In the genomic region with DNA sequence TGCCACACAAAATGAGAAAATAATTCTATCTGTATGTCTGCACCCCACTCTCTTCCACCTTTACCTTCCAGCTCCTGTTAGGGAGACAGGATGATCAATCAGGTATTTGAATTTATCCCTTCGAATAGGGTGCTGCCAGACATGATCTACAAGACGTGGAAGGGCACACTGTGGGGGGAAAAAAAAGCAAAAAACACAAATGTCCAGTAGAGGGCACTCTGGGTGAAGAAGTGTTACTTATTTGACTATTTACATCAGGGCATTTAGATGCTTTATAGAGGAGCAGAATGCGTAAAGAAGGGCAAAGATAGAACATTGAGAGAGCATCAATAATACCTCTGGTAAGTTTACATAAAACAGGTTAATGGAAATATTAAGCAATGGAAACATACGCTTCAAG, we compare ENCODE assay signal across 8 mouse cellular contexts. TPM values are rescaled to one million over a fixed set of nuclear protein-coding genes. Genes with fewer than 3 reads are reported as not detected.
A peak's percentile ranks its signal among the peaks of the same experiment; 100 is the strongest.
DNase-seq lines count a peak whose midpoint lies in the region; ATAC-seq lines count a peak whose summit lies in the region.

No protein-coding gene starts in this region.

- DNase-seq in frontal cortex, postnatal 36 days (ENCODE audit: low spot score in 2 of 2) = peak; percentile 19 to 62
- no peak for DNase-seq in frontal cortex, postnatal 10 days (ENCODE audit: low spot score in 2 of 2)
- peak; percentile 53 for DNase-seq in midbrain, embryonic 14.5 days
- no peak for DNase-seq in midbrain, embryonic 10.5 days (ENCODE audit: low spot score)
- peak; percentile 56 for DNase-seq in brain, adult 2 months (ENCODE audit: low read depth, low spot score)
- DNase-seq in kidney, postnatal 36 days = peak; percentile 43 to 54
- peak; percentile 52 to 77 for DNase-seq in thymus, postnatal 10 days (ENCODE audit: low spot score in 2 of 2)
- no peak for DNase-seq in gastrocnemius, postnatal 10 days

- no peaks in the 10 kb centered on the region for H3K9me3 ChIP-seq in midbrain, embryonic 14.5 days (ENCODE audit: control insufficient read depth, low read length)
- peaks cover 3% of the 10 kb centered on the region; the same call in 1 of the 2 replicates for H3K9me3 ChIP-seq in midbrain, embryonic 10.5 days (replicated peaks)

- no peaks in the 10 kb centered on the region for H3K36me3 ChIP-seq in midbrain, embryonic 14.5 days (ENCODE audit: control insufficient read depth, insufficient read depth, low read length)
- H3K36me3 ChIP-seq in midbrain, embryonic 10.5 days = no peaks in the 10 kb centered on the region

- H3K27me3 ChIP-seq in midbrain, embryonic 14.5 days (ENCODE audit: control insufficient read depth, insufficient read depth, low read length) = no peaks in the 10 kb centered on the region
- H3K27me3 ChIP-seq in midbrain, embryonic 10.5 days (ENCODE audit: low read depth, poor library complexity, severe bottlenecking) = no peaks in the 10 kb centered on the region

- no peak overlapping the region for H3K4me3 ChIP-seq in midbrain, embryonic 14.5 days (replicated peaks; ENCODE audit: low read depth, low read length)
- no peak overlapping the region for H3K4me3 ChIP-seq in midbrain, embryonic 10.5 days

- no peak overlapping the region for H3K4me2 ChIP-seq in midbrain, embryonic 14.5 days (ENCODE audit: low read length)

- WGBS in midbrain, embryonic 14.5 days = 60% methylated on average over 4 of the region's 4 CpGs
- whole genome bisulfite sequencing in midbrain, embryonic 10.5 days = 60% methylated on average over 4 of the region's 4 CpGs

- no peak overlapping the region for H3K9ac ChIP-seq in midbrain, embryonic 14.5 days (replicated peaks; ENCODE audit: low read length)

- H3K27ac ChIP-seq in midbrain, embryonic 14.5 days (replicated peaks; ENCODE audit: low read depth, low read length) = no peak overlapping the region
- H3K27ac ChIP-seq in midbrain, embryonic 10.5 days (replicated peaks) = no peak overlapping the region

- no peak for ATAC-seq in midbrain, embryonic 14.5 days (ENCODE audit: low FRiP score, low TSS enrichment)

- 0 out of 2 replicates have a peak, but pooled peaks cover 3% of the 10 kb centered on the region for H3K4me1 ChIP-seq in midbrain, embryonic 14.5 days (ENCODE audit: control insufficient read depth, insufficient read depth, low read length)
- H3K4me1 ChIP-seq in midbrain, embryonic 10.5 days = peaks cover 11% of the 10 kb centered on the region

RNA-seq across cellular contexts. Expression of a gene that starts 2.8 kb away (rescaled TPM):
- 0.09 and 0.50 TPM in 2 replicates for polyA plus RNA-seq in midbrain, embryonic 14.5 days (2014; fragmentation: Nextera tagmentation; extraction: Ambion mirVana)
- 0.09 and 0.12 TPM in 2 replicates for polyA plus RNA-seq in midbrain, embryonic 10.5 days (2016; fragmentation: Nextera tagmentation; extraction: Ambion mirVana)
- under 1 TPM in 1 of 2 experiments, not detected in 1; 0.16 TPM for total RNA-seq in gastrocnemius, postnatal 10 days (2021)

RNA-seq across cellular contexts. Expression of a gene that starts 52.3 kb away (rescaled TPM):
- 535 and 647 TPM in 2 replicates for polyA plus RNA-seq in midbrain, embryonic 14.5 days (2014; fragmentation: Nextera tagmentation; extraction: Ambion mirVana)
- polyA plus RNA-seq in midbrain, embryonic 10.5 days (2016; fragmentation: Nextera tagmentation; extraction: Ambion mirVana) = 756 and 885 TPM in 2 replicates
- total RNA-seq in gastrocnemius, postnatal 10 days (2021) = 100 to 1,000 TPM; 595 to 608 TPM

RNA-seq across cellular contexts. Expression of a gene that starts 56.0 kb away (rescaled TPM):
- polyA plus RNA-seq in midbrain, embryonic 14.5 days (2014; fragmentation: Nextera tagmentation; extraction: Ambion mirVana) = 6.9 and 10.9 TPM in 2 replicates
- 26.3 and 29.4 TPM in 2 replicates for polyA plus RNA-seq in midbrain, embryonic 10.5 days (2016; fragmentation: Nextera tagmentation; extraction: Ambion mirVana)
- total RNA-seq in gastrocnemius, postnatal 10 days (2021) = 10 to 100 TPM; 12.2 to 17.5 TPM

Comparison
In these comparisons a context has a peak if more than half of its experiments do, and no peak if none do; other contexts are left out.
1. DNase-seq: peak in frontal cortex, postnatal 36 days (2 of 2), midbrain, embryonic 14.5 days (single experiment), brain, adult 2 months (single experiment), kidney, postnatal 36 days (2 of 2) and thymus, postnatal 10 days (2 of 2); none in frontal cortex, postnatal 10 days (0 of 2), midbrain, embryonic 10.5 days (single experiment) and gastrocnemius, postnatal 10 days (single experiment).